Mouse (Mus musculus): ENCODE measurements at regions not wholly inside any gene's neighbourhood (a gene's known extent, or its start where the extent isn't known, plus 50 kb on each side); places are given as distances from the start of the nearest gene placed in this dataset.

- no peak for ATAC-seq (ENCODE audit: low FRiP score)
- 83% methylated on average over 5 of the region's 5 CpGs for WGBS
- Histone ChIP-seq H3K9me3 (ENCODE audit: control insufficient read depth, low read length) (no peaks in the 10 kb centered on the region), H3K27me3 (ENCODE audit: control insufficient read depth, insufficient read depth, low read length) (no peaks in the 10 kb centered on the region), H3K36me3 (replicated peaks; ENCODE audit: control insufficient read depth, insufficient read depth) (no peaks in the 10 kb centered on the region), H3K4me2 (replicated peaks) (no peak overlapping the region), H3K27ac (no peak overlapping the region), H3K4me3 (replicated peaks; ENCODE audit: low read length) (no peak overlapping the region), H3K4me1 (replicated peaks; ENCODE audit: control insufficient read depth, insufficient read depth, low read length) (no peaks in the 10 kb centered on the region), H3K9ac (no peak overlapping the region)
- DNase-seq (ENCODE audit: low spot score): no peak
Observed at GRCm38 (mm10) chr3:66698083-66698482, 283.1 kb upstream of the Rsrc1 start.

DNA sequence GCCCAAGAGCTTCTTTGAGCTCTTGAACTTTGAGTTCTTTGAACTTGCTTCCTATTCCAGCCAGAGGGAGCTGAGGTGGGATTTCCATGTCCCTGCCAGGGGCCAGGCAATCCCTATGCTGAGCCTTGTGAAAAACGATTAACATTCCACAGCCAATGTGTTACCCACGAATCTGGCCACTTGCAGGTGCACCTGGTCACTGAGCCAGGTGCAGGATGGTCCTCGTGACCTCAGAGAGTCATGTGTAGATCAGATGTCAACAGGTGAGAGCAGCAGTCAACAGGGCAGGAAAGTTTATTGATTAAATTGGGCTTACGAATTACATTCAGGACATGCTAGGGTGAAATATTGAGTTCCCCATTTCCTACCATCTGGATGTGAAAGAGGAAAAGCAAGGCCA, 275.4 kb upstream of the Rsrc1 start:
- Histone ChIP-seq H3K27me3 (ENCODE audit: control insufficient read depth, insufficient read depth, low read length) (no peaks in the 10 kb centered on the region), H3K36me3 (replicated peaks; ENCODE audit: control insufficient read depth, insufficient read depth) (no peaks in the 10 kb centered on the region), H3K4me1 (replicated peaks; ENCODE audit: control insufficient read depth, insufficient read depth, low read length) (no peaks in the 10 kb centered on the region), H3K4me2 (replicated peaks) (no peak overlapping the region), H3K27ac (no peak overlapping the region), H3K4me3 (replicated peaks; ENCODE audit: low read length) (no peak overlapping the region), H3K9me3 (ENCODE audit: control insufficient read depth, low read length) (no peaks in the 10 kb centered on the region), H3K9ac (no peak overlapping the region)
- 86% methylated on average over 4 of the region's 4 CpGs for WGBS
- DNase-seq (ENCODE audit: low spot score) (no peak), ATAC-seq (ENCODE audit: low FRiP score) (no peak)

DNA sequence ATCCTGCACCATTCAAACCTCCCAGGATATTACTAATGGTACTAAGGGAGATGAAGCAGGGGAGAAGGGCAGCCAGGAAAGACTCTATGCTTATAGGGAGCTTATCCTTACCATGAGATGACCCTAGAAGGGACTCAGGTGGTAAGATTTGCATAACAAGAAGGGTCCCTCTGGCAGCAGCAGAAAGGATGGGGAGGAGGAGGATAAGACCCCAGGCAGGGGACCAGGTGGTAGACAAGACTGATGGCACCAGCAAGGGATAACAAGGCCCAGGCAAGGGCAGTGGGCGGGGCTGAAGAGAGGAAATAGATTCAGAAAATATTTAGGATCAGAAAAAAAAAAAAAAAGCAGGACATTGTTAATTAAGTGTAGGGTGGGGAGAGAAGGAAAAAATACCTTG, 245.7 kb upstream of the Rsrc1 start:
- no peak overlapping the region for H3K4me3 ChIP-seq (replicated peaks; ENCODE audit: low read length)
- no peaks in the 10 kb centered on the region for H3K9me3 ChIP-seq (ENCODE audit: control insufficient read depth, low read length)
- 50% methylated on average over 1 of the region's 1 CpGs for WGBS
- no peaks in the 10 kb centered on the region for H3K27me3 ChIP-seq (ENCODE audit: control insufficient read depth, insufficient read depth, low read length)
- no peak overlapping the region for H3K9ac ChIP-seq
- H3K27ac ChIP-seq: no peak overlapping the region
- H3K4me2 ChIP-seq (replicated peaks): no peak overlapping the region
- no peaks in the 10 kb centered on the region for H3K36me3 ChIP-seq (replicated peaks; ENCODE audit: control insufficient read depth, insufficient read depth)
- no peaks in the 10 kb centered on the region for H3K4me1 ChIP-seq (replicated peaks; ENCODE audit: control insufficient read depth, insufficient read depth, low read length)
- ATAC-seq (ENCODE audit: low FRiP score) (no peak), DNase-seq (ENCODE audit: low spot score) (no peak)

DNA sequence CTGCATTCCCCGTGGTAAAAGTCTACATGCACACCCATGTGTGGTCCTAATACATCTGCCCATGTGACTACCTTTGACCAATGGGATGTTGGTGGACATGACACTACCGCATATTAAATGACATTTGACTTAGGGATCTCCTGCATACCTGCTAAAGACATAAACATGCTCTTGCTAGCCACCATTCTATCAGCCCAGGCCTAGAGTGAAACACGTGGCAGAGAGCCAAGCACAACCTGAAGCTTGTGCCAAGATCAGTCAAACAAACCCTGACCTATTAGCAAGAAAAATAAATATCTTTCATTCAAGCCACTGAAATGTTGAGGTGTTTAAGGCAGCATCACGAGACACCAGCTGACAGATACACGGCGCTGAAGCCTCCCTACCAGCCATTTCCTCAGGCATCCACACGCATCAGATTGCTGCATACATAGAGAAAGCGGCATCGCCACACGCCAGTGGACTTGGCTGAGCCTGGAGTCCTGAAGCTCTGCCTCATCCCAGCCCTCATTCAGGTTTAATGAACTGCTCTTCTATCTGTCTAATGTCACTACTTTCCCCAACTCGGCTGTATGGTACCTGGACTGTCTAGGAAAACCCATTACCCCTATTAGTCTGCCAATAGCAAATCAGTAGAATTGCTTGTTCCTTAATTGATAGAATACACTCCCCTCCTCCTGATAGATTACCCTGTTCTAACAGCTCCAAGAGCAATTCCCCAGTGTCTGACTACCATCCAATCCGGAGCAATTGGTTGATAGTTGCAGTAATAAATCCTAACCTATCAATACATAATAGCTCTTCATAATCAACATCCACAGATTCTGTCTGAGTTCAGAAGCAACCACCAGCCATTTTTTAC, 242.8 kb upstream of the Rsrc1 start:
- Histone ChIP-seq H3K9ac (no peak overlapping the region), H3K4me2 (replicated peaks) (no peak overlapping the region), H3K4me3 (replicated peaks; ENCODE audit: low read length) (no peak overlapping the region), H3K36me3 (replicated peaks; ENCODE audit: control insufficient read depth, insufficient read depth) (no peaks in the 10 kb centered on the region), H3K9me3 (ENCODE audit: control insufficient read depth, low read length) (no peaks in the 10 kb centered on the region), H3K27ac (no peak overlapping the region), H3K4me1 (replicated peaks; ENCODE audit: control insufficient read depth, insufficient read depth, low read length) (no peaks in the 10 kb centered on the region), H3K27me3 (ENCODE audit: control insufficient read depth, insufficient read depth, low read length) (no peaks in the 10 kb centered on the region; the same call in 1 of the 2 replicates)
- ATAC-seq (ENCODE audit: low FRiP score) (peak; percentile 59; the same call in 1 of the 2 replicates), DNase-seq (ENCODE audit: low spot score) (peak; percentile 44)
- WGBS: 58% methylated on average over 12 of the region's 12 CpGs

DNA sequence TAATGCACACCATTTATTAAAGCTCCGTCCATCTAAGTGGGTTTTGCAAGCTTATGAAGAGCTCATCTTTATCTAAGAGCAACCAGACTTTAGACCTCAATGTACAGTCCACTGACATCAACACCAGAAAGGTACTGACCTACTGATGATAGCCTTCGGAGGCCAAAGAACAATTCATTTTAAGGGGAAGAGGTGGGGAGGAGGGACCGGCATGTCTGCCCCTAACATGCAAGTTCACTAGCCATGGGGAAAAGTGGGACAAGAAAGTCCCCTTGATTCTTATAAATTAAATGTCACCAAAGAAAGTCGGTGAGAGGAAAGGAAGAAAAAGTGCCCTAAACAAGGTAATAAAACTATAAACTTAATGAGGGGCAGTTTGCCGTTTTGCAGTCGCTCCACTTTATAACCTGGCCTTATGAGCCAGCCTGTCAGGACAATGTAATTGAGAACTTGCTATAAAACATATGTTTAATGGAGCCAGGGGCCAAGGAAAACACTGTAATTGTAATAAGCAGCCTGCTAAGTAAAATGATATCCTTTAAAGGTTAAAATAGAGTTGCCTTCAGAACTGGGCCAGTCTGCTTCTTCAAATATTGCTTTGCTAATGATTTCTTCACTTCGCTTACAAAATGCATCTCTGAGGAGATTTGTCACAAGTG, 241.7 kb upstream of the Rsrc1 start:
- Histone ChIP-seq H3K4me1 (replicated peaks; ENCODE audit: control insufficient read depth, insufficient read depth, low read length) (no peaks in the 10 kb centered on the region), H3K9ac (no peak overlapping the region), H3K4me3 (replicated peaks; ENCODE audit: low read length) (no peak overlapping the region), H3K27me3 (ENCODE audit: control insufficient read depth, insufficient read depth, low read length) (peaks cover 5% of the 10 kb centered on the region), H3K27ac (no peak overlapping the region), H3K4me2 (replicated peaks) (no peak overlapping the region), H3K36me3 (replicated peaks; ENCODE audit: control insufficient read depth, insufficient read depth) (no peaks in the 10 kb centered on the region), H3K9me3 (ENCODE audit: control insufficient read depth, low read length) (no peaks in the 10 kb centered on the region)
- ATAC-seq (ENCODE audit: low FRiP score): no peak
- WGBS: 72% methylated on average over 7 of the region's 7 CpGs
- no peak for DNase-seq (ENCODE audit: low spot score)

DNA sequence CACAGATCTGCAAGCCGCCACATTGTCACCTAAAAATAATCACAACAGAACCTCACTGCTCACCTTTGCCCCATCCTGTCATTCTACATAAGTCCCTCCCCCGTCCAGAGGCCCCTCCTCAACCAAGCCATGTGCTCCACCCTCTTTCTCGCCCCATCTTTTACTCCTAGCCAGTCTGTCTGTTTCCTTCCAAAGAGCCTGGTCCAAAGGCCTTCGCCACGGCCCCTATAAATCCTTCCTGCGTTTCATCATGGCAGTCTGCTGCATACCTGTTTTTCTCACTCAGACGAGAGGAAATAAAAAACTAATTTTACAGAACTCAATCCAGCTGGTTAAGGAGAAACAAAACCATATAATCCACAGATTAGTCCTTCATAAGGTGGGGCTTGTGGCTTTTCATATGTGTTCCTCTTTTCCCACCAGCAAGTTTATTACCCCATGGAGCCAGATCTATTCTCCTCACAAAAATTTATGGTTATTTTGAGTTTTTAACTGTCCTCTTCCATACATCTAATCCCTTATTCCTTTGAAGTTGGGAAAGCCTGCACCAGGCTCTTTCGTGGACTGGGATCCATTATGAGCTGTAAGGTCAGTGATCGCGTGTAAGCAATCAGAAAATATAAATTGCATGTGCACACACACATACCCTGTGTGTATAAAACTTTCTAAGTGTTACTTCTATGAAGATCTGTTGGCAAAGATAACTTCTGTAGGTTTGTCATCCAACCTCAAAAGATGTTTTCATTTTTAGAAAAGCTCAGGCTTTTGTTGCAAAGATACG, 236.9 kb upstream of the Rsrc1 start:
- 85% methylated on average over 11 of the region's 11 CpGs for WGBS
- ATAC-seq (ENCODE audit: low FRiP score): no peak
- peaks cover 6% of the 10 kb centered on the region; the same call in 1 of the 2 replicates for H3K4me1 ChIP-seq (replicated peaks; ENCODE audit: control insufficient read depth, insufficient read depth, low read length)
- no peak for DNase-seq (ENCODE audit: low spot score)
- no peaks in the 10 kb centered on the region for H3K9me3 ChIP-seq (ENCODE audit: control insufficient read depth, low read length)
- H3K27me3 ChIP-seq (ENCODE audit: control insufficient read depth, insufficient read depth, low read length): peaks cover 17% of the 10 kb centered on the region
- H3K4me3 ChIP-seq (replicated peaks; ENCODE audit: low read length): no peak overlapping the region
- H3K9ac ChIP-seq: no peak overlapping the region
- H3K27ac ChIP-seq: no peak overlapping the region
- H3K4me2 ChIP-seq (replicated peaks): no peak overlapping the region
- no peaks in the 10 kb centered on the region for H3K36me3 ChIP-seq (replicated peaks; ENCODE audit: control insufficient read depth, insufficient read depth)

DNA sequence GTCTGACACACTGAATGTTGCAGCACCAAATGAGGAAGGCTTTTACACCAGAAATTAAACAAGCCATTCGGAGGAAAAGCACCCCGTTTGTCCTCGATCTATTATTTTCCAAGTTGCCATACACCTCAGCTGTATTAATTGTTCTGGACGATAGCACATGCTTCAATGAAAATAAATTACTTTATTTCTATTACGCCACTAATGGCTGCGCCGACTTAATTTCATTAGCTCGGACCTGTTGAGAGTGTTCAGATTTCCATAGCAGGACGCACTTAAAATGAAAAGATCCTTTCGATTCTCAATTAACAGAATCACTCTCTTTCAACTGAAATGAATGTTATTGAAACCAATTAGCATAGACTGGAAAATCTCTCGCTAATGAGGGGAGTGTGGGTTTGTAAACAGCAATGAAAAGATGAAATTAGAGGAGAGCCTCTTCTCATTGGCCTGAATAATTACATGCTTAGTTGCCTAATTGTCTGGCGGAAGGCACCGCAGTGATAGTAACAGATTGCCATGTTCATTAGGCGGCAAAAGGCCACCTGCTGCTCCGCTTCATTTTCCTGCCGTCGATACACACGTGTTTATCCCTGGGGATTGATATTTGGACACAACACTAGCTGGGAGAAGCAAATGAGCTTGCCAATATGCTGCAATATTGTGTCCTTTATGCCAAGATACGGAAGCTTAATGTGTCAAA, 234.7 kb upstream of the Rsrc1 start:
- Histone ChIP-seq H3K4me2 (replicated peaks) (peak overlapping the region; percentile 49), H3K4me1 (replicated peaks; ENCODE audit: control insufficient read depth, insufficient read depth, low read length) (peaks cover 6% of the 10 kb centered on the region; the same call in 1 of the 2 replicates), H3K27me3 (ENCODE audit: control insufficient read depth, insufficient read depth, low read length) (peaks cover 19% of the 10 kb centered on the region), H3K9ac (peak overlapping the region; percentile 16; the same call in 1 of the 2 replicates), H3K9me3 (ENCODE audit: control insufficient read depth, low read length) (no peaks in the 10 kb centered on the region), H3K36me3 (replicated peaks; ENCODE audit: control insufficient read depth, insufficient read depth) (no peaks in the 10 kb centered on the region), H3K27ac (peak overlapping the region; percentile 5; the same call in 1 of the 2 replicates), H3K4me3 (replicated peaks; ENCODE audit: low read length) (peak overlapping the region; percentile 1)
- DNase-seq (ENCODE audit: low spot score) (peak; percentile 75), ATAC-seq (ENCODE audit: low FRiP score) (peak; percentile 87)
- WGBS: 25% methylated on average over 19 of the region's 19 CpGs

- ATAC-seq (ENCODE audit: low FRiP score) (peak; percentile 80), DNase-seq (ENCODE audit: low spot score) (no peak)
- H3K4me2 ChIP-seq (replicated peaks): peak overlapping the region; percentile 49
- H3K9me3 ChIP-seq (ENCODE audit: control insufficient read depth, low read length): no peaks in the 10 kb centered on the region
- peak overlapping the region; percentile 16; the same call in 1 of the 2 replicates for H3K9ac ChIP-seq
- H3K4me3 ChIP-seq (replicated peaks; ENCODE audit: low read length): peak overlapping the region; percentile 1
- H3K4me1 ChIP-seq (replicated peaks; ENCODE audit: control insufficient read depth, insufficient read depth, low read length): peaks cover 6% of the 10 kb centered on the region; the same call in 1 of the 2 replicates
- H3K27ac ChIP-seq: peak overlapping the region; percentile 47; the same call in 1 of the 2 replicates
- H3K27me3 ChIP-seq (ENCODE audit: control insufficient read depth, insufficient read depth, low read length): peaks cover 19% of the 10 kb centered on the region
- H3K36me3 ChIP-seq (replicated peaks; ENCODE audit: control insufficient read depth, insufficient read depth): no peaks in the 10 kb centered on the region
- 26% methylated on average over 20 of the region's 20 CpGs for WGBS
Observed at GRCm38 (mm10) chr3:66747073-66747710, 234.0 kb upstream of the Rsrc1 start.

Measured in hindbrain, embryonic 14.5 days (tissue).